Mouse (Mus musculus): ENCODE results near the gene Cdkn1b. TPM values are rescaled to one million over a fixed set of nuclear protein-coding genes. Genes with fewer than 3 reads are reported as not detected.

Cdkn1b gene
- total RNA-seq, 2 experiments from 2014 or later: 38.2 to 40.5 TPM

DNA sequence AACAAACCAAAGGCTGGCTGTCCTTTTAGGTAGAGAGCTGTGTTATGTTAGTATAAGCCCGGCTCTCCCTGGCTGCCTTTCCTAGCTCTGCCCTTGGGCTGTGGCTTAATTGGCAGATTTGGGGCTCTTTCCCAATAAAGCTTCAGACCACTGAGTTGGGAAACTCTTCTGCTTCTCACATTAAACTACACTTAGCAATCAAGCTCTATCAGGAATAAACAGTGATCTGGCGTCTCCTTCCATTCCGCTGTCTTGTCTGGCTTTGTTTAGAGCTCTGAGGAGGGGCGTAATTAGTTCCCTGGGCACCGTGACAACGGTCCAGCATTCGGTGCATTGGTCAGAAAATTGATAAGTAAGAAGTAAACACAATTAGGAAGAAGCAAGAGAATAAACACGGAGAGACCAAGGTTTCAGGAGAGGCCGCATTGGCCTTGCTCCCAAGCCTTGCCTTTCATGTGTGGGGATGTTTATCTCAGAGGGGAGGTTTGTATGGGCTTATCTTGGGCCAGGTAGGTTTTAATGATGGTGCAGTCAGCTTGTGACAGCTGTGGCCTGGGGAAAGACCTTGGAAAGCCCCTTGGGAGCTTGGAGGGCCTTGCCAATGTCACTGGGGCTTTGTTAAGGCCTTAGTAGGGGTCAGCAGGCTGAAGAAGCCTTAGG is 41.8 kb downstream of the Cdkn1b start:
- no peak for DNase-seq (ENCODE audit: low spot score in 2 of 2)

GRCm38 (mm10) chr6:134962518-134962893 is 42.3 kb downstream of the Cdkn1b start:
- DNase-seq (ENCODE audit: low spot score in 2 of 2): no peak

GRCm38 (mm10) chr6:134963910-134964309 is 43.7 kb downstream of the Cdkn1b start:
- no peak for DNase-seq (ENCODE audit: low spot score in 2 of 2)

GRCm38 (mm10) chr6:134966681-134967080 is 46.5 kb downstream of the Cdkn1b start:
- DNase-seq (ENCODE audit: low spot score in 2 of 2): no peak

DNA sequence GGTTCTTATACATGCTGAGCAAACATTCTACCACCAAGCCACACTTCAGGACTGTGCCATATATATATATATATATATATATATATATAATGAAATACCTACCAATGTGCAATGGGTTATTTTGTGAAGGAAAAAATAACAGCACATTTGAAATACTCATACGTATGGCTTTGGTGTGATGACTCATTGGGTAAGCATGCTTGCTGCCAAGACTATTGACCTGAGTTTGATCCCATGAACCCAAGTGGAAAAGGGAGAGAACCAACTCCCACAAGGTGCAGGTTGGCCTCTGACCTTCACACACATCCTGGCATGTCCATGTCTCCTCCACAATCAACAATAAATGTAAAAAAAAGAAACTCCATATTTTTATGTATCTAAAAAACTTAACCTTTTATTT is 48.1 kb downstream of the Cdkn1b start:
- DNase-seq (ENCODE audit: low spot score in 2 of 2): no peak

DNA sequence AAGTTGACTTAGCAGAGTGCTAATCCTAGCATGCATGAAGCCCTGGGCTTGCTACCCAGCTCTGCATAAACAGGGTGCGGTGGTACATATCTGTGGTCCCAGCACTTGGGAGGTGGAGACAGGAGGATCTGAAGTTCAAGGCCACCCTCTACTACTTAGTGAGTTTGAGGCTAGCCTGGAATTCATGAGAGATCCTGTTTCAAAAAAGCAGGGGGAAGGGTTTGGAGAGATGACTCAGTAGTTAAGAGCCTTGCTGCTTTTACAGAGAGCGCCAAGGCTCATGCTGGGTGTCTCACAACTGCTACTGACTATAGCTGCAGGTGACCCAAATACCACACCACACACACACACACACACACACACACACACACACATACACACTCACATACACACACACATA is 49.3 kb downstream of the Cdkn1b start:
- no peak for DNase-seq (ENCODE audit: low spot score in 2 of 2)

GRCm38 (mm10) chr6:134972096-134972495 is 51.9 kb downstream of the Cdkn1b start:
- DNase-seq (ENCODE audit: low spot score in 2 of 2): no peak

Other genes with a start within 250 kb of the Cdkn1b start
- 1 to 10 TPM; 9.5 to 9.8 TPM for gene Dusp16, start 127.8 kb upstream of the Cdkn1b start, total RNA-seq (2021)
- gene Crebl2, start 90.2 kb upstream of the Cdkn1b start, total RNA-seq (2021): 10 to 100 TPM; 51.8 TPM
- gene Gpr19, start 21.8 kb upstream of the Cdkn1b start, total RNA-seq (2021): 10 to 100 TPM; 28.8 to 32.1 TPM
- gene Apold1, start 61.3 kb downstream of the Cdkn1b start, total RNA-seq (2021): 1 to 10 TPM; 4.6 to 4.8 TPM
- gene Ddx47, start 91.2 kb downstream of the Cdkn1b start, total RNA-seq (2021): 10 to 100 TPM; 58.3 to 59.1 TPM
- under 1 TPM; 0.26 to 0.79 TPM for gene Gprc5a, start 145.2 kb downstream of the Cdkn1b start, total RNA-seq (2021)
- gene Gprc5d, start 197.9 kb downstream of the Cdkn1b start, total RNA-seq (2021): not detected

Data from left cerebral cortex, adult 18-20 months (tissue).